9 mouse cellular contexts compared by ENCODE assay signal in genomic region chrX:150547239-150547638, GRCm38 (mm10). TPM values are rescaled to one million over a fixed set of nuclear protein-coding genes. Genes with fewer than 3 reads are reported as not detected.
DNase-seq lines count a peak whose midpoint lies in the region; ATAC-seq and TF ChIP-seq lines count a peak whose summit lies in the region.
"Had no signal": no experiment of that assay in that cellular context is flagged by ENCODE, and none has a peak within 500 bp of the region (broad histone marks: within the 10 kb centered on the region; RNA-seq: fewer than 3 reads in every experiment).

Gene Alas2 (plus strand): TSS chrX:150547375.

- peak within 1 kb of the TSS; percentile 8; the same call in 1 of the 2 replicates for H3K4me3 ChIP-seq in spleen, adult 2 months (ENCODE audit: extremely low read depth, insufficient read depth, insufficient read length)
- no peak within 1 kb of the TSS for H3K4me3 ChIP-seq in forebrain, embryonic 12.5 days (replicated peaks)
- H3K4me3 ChIP-seq in intestine, embryonic 15.5 days (replicated peaks), result no peak within 1 kb of the TSS
- H3K4me3 ChIP-seq in neural tube, embryonic 15.5 days (replicated peaks), result no peak within 1 kb of the TSS
- H3K4me3 ChIP-seq: megakaryocyte, embryonic 14.5 days had no signal

- peaks cover 1% of the 10 kb centered on the region; the same call in 1 of the 2 replicates for H3K36me3 ChIP-seq in spleen, adult 2 months (ENCODE audit: control insufficient read depth, insufficient read depth, low read length)
- no peaks in the 10 kb centered on the region; the same call in 1 of the 2 replicates for H3K36me3 ChIP-seq in forebrain, embryonic 12.5 days (replicated peaks)
- H3K36me3 ChIP-seq in intestine, embryonic 15.5 days, result no peaks in the 10 kb centered on the region
- H3K36me3 ChIP-seq in neural tube, embryonic 15.5 days, result no peaks in the 10 kb centered on the region

- no peak within 1 kb of the TSS for H3K4me2 ChIP-seq in forebrain, embryonic 12.5 days
- no peak within 1 kb of the TSS for H3K4me2 ChIP-seq in intestine, embryonic 15.5 days (replicated peaks)
- no peak within 1 kb of the TSS for H3K4me2 ChIP-seq in neural tube, embryonic 15.5 days

- DNase-seq in spleen, adult 2 months (ENCODE audit: low read depth in 1 of 2, low spot score in 2 of 2), result no peak
- no peak for DNase-seq in spleen, postnatal 14 days (ENCODE audit: low spot score in 2 of 2)
- DNase-seq in urinary bladder, postnatal 4 days (ENCODE audit: low spot score in 2 of 2), result no peak
- no peak for DNase-seq in frontal cortex, adult 2 months (ENCODE audit: extremely low spot score in 1 of 2, low spot score in 1 of 2)
- DNase-seq in T-cell, adult 2 months (ENCODE audit: low spot score), result no peak

- no peak for ATAC-seq in forebrain, embryonic 12.5 days (ENCODE audit: low FRiP score)
- peak; percentile 23; the same call in 1 of the 2 replicates for ATAC-seq in intestine, embryonic 15.5 days
- no peak for ATAC-seq in neural tube, embryonic 15.5 days (ENCODE audit: low FRiP score)

- no peak for TF ChIP-seq POLR2A in spleen, adult 2 months (IDR thresholded peaks at IDR 0.05; ENCODE audit: low read depth, low read length)

- no peak within 1 kb of the TSS for H3K27ac ChIP-seq in spleen, adult 2 months (ENCODE audit: insufficient read depth, low read length)
- H3K27ac ChIP-seq in forebrain, embryonic 12.5 days, result no peak within 1 kb of the TSS
- no peak within 1 kb of the TSS for H3K27ac ChIP-seq in intestine, embryonic 15.5 days
- no peak within 1 kb of the TSS for H3K27ac ChIP-seq in neural tube, embryonic 15.5 days (replicated peaks)

- no peaks in the 10 kb centered on the region for H3K9me3 ChIP-seq in forebrain, embryonic 12.5 days
- no peaks in the 10 kb centered on the region for H3K9me3 ChIP-seq in intestine, embryonic 15.5 days
- H3K9me3 ChIP-seq in neural tube, embryonic 15.5 days (replicated peaks), result no peaks in the 10 kb centered on the region

- no peaks in the 10 kb centered on the region for H3K4me1 ChIP-seq in spleen, adult 2 months (ENCODE audit: control insufficient read depth, insufficient read depth, insufficient read length)
- no peaks in the 10 kb centered on the region for H3K4me1 ChIP-seq in forebrain, embryonic 12.5 days
- H3K4me1 ChIP-seq in intestine, embryonic 15.5 days (replicated peaks), result no peaks in the 10 kb centered on the region
- H3K4me1 ChIP-seq in neural tube, embryonic 15.5 days, result no peaks in the 10 kb centered on the region

- no peak for TF ChIP-seq CTCF in spleen, adult 2 months (IDR thresholded peaks at IDR 0.05; ENCODE audit: extremely low read depth, insufficient read depth, insufficient read length, insufficient replicate concordance)

- WGBS in spleen, adult 2 months, result 75% methylated on average over 5 of the region's 5 CpGs
- 52% methylated on average over 5 of the region's 5 CpGs for WGBS in forebrain, embryonic 12.5 days
- 35% methylated on average over 5 of the region's 5 CpGs for WGBS in intestine, embryonic 15.5 days
- WGBS in neural tube, embryonic 15.5 days, result 38% methylated on average over 5 of the region's 5 CpGs

- H3K27me3 ChIP-seq in spleen, adult 2 months (ENCODE audit: control insufficient read depth, insufficient read depth, low read length), result no peaks in the 10 kb centered on the region
- no peaks in the 10 kb centered on the region for H3K27me3 ChIP-seq in forebrain, embryonic 12.5 days
- H3K27me3 ChIP-seq in intestine, embryonic 15.5 days (replicated peaks), result no peaks in the 10 kb centered on the region
- H3K27me3 ChIP-seq in neural tube, embryonic 15.5 days (replicated peaks), result peaks cover 4% of the 10 kb centered on the region; the same call in 1 of the 2 replicates

- no peak within 1 kb of the TSS for H3K9ac ChIP-seq in forebrain, embryonic 12.5 days
- no peak within 1 kb of the TSS for H3K9ac ChIP-seq in intestine, embryonic 15.5 days
- H3K9ac ChIP-seq in neural tube, embryonic 15.5 days (replicated peaks), result no peak within 1 kb of the TSS

RNA-seq across cellular contexts. Expression of gene Alas2, which starts in this region (rescaled TPM):
- 575 and 1,194 TPM in 2 replicates for polyA plus RNA-seq in spleen, adult 2 months (2012; rRNA removed)
- 27.0 and 38.5 TPM in 2 replicates for polyA plus RNA-seq in forebrain, embryonic 12.5 days (2016; fragmentation: Nextera tagmentation; extraction: Ambion mirVana)
- polyA plus RNA-seq in intestine, embryonic 15.5 days (2015; fragmentation: Nextera tagmentation; extraction: Ambion mirVana), result 66.2 and 67.5 TPM in 2 replicates
- 37.6 and 48.9 TPM in 2 replicates for polyA plus RNA-seq in neural tube, embryonic 15.5 days (2015; fragmentation: Nextera tagmentation; extraction: Ambion mirVana)
- polyA plus RNA-seq in frontal cortex, adult 2 months (2012; rRNA removed), result 1.8 and 2.9 TPM in 2 replicates
